Mouse (Mus musculus) cerebellum, adult 9-10 months (tissue): ENCODE measurements at regions not wholly inside any gene's neighbourhood (a gene's known extent, or its start where the extent isn't known, plus 50 kb on each side); places are given as distances from the start of the nearest gene placed in this dataset.

Experiments
- DNase-seq: peaks from one replicate; pipeline ENCODE4 v3.0.0; 2022

DNA sequence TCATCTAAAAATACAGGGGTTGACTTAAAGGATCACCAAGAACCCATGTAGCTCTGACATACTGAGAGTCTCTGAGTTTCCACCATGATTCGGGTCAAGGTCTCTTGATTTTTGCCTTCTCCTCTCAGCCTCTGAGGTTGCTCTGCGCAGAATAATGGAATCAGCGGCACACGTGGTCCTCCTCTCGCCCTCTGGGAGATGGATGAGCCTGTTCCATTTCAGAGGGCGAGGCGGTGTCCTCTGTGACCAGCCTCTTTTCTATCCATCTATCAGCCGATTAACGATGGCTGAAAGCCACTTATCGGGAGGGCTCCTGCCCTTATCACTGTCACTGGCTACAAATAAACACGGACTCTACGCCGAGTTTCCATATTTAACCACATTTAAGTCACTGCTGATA lies 124.6 kb upstream of the Pax6 start:
- no peak for DNase-seq

DNA sequence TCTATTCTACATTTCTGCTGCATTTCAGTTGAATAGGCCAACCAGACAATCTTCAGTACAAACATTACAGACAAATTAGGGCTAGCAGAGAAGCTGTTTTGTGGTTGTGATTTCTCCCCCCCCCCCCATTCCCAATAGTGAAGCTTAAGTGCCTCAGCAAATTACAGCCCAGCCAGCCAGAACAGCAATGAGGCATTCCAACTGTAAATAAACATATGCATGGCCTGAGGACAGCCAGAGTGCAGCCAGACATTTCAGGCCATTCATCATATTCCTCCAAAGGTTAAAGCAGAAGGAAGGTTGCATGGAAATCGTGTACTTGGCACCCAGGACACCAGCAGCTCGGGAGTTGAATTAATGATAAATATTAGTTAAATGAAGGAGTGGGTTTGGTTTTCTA lies 116.6 kb upstream of the Pax6 start:
- DNase-seq = no peak

DNA sequence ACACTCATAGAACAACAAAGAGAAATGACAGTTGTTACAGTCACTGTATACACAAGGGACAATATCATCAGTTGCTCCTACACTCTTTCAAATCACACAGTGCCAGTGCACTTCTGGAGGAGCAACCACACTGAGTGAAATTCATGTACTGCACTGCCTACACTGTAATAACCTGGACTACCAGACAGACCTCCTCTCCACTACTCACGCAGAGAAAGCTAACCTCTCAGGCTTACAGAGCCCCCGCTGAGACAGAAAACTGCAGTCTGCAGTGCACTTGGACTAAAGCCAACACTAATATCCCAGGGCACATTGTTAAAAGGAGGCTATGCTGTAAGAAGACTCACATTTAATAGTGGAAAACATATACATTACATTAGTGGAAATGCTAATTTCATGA lies 81.9 kb upstream of the Pax6 start:
- DNase-seq = no peak

DNA sequence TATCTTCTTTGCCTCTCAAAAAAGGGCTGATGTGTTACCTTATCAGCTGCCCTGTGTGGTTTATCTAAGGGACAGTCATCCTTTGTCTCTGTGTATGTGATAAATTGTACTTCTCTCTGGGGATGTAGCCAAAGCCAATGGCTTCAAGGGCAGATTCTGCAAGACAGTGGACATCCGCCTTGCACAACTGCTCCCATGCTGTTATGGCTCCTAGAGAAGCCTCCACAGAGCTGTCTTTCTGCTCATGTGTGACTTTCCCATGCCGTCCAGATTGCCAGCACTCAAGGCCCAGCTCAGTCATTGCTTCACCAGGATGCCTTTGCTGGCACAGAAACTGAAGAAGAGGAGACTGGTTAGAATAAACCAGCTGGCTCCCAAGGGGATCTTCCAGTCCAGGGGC lies 74.6 kb upstream of the Pax6 start:
- DNase-seq = no peak

DNA sequence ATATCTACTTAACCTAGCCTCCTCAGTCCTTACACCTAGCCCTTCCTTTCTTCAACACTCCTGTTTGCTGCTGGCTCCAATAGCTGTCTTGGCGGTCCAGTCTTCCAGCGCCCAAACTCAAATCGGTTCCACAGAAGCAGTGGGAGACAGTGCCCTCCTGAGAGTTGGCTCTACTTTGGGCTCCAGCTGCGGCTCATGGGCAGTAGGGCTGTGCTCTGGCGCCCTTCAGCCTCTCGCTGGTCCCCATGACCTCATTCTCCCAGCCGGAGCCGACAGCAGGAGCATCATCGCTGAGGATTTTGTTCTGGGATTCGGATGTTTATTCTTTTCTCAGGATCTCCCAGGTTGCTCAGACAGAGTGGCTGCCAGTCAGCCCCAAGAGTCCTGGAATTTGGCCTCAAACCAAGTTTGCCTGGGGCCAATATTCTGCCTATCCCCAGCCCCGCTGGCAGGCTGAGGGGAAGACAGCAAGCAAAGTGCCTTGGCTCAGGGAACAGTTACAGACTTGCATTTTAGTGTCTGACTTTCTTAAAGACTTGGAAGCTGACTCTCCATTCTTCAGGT lies 64.1 kb upstream of the Pax6 start:
- DNase-seq = peak; percentile 54

DNA sequence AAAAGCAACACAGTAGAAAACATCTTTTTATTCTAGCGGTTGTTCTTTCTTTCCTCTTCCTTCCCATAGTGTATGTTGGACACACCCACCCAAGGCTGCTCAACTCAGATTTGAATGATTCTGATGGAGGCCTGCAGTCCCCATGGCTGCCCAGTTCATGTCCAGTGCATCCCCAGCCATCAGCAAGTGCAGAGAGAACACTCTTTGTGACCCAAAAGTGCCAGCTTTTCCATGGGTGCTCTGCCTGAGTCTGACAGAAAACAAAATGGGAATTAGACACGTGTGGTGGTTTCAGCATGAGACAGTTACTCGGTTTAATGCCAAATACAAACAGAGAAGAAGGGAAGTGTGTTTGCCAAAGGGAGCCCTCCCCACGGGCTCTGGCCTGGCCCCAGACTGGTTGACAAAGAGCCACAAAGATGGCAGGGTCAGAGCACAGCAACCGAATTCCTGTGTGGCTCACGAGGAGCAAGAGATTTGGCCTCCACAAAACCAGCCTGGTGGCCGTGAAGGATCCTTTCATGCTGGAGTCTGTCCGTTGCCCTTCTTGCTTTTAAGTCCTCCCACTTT lies 60.6 kb upstream of the Pax6 start:
- peak; percentile 69 for DNase-seq

DNA sequence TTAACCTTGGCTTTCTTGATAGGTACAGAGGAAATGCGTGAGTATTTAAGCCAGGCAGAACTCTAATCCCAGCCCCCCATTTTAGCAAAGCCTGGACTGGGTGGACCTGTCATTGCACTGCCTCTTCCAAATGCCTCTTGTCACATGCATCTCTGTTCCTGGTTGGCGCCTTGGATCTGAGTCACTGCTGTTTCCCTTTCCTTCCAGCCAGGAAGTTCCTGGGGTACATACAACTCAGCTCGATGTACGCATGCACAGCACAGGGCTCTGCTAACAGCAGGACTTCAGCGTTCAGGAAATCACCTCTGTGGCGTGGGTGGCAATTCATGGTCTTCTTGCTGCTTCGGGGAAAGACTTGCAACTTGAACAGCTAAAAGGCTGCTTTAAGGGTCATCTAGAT lies 59.9 kb upstream of the Pax6 start:
- DNase-seq = peak; percentile 18

DNA sequence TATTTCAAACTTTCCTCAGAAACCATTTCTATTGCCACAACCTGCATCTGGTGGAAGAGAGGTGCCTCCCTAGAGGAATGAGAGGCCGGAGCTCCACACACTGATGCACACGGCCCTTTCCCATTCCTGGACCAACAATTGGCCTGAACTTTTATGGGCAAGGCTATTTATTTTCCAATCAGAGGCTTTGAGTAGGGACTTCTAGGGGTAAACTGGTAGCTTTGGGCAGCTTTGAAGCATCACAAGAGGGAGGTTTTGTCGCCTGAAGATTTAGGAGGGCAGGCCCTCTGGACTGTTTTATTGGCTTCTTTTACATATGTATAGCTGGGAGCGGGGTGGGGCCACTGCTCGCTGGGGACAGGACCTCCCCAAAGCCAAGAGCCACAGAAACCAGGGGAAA lies 57.7 kb upstream of the Pax6 start:
- DNase-seq = no peak

DNA sequence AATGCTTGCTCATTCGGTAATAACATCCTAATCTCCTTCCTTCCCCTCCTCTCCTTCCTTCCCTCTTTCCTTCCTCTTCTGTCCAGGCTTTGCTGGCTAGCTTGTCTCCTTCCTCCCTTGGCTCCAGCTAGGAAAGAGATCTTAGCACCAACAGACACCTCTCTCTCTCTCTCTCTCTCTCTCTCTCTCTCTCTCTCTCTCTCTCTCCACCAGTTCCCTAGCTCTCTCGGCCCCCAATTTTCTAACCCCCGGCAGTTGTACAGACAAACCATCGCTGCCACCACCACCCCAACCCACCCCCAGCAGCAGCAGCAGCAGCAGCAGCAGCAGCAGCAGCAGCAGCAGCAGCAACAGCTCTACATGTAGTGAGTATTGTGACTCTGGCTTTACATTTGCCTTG lies 57.0 kb upstream of the Pax6 start:
- no peak for DNase-seq

DNA sequence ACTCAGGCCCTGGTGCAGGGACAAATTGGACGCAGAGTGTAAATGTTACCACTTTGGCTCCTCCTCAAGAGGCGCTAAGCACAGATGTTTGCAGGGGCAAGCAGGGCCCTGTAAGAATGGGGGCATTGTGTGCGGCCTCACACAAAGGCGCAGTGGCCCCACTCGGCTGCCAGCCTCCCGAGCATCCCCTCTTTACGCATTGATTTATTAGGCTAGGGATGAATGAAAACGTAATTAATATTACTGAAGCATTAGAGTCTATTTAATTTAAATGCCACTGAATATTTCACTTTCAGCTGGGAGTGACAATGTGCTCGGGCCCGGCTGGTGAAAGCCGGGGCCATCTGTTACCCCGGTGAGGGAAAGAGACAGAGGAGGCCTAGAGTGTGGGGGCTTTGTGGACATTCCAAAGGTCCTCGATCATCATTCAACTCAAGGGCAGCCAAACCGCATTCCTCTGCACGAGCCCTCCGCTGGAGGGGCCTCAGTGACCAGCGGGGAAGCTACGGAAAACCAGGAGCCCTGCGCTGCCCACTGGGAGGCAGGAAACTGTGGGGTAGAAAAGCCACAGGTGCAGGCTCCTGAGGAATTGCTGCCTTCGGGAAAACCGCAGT lies 56.5 kb upstream of the Pax6 start:
- no peak for DNase-seq

DNA sequence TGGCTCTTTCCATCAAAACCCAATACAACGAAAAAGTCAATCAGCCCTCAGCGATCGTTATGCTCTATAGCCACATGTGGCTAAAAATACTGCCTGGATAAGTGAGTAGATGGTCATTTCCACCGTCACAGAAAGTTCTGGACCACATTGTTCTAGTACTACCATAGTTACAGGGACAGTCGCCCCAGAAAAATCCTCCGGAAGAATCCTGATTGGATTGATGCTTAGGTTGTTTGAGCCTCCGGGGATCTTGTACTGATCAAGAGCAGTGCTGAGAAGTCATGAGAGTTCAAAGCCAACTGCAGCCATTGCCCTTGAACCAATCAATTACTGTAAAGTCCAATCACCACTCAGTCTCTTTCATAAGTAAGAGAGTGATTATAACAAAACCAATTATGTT lies 56.0 kb upstream of the Pax6 start:
- no peak for DNase-seq

DNA sequence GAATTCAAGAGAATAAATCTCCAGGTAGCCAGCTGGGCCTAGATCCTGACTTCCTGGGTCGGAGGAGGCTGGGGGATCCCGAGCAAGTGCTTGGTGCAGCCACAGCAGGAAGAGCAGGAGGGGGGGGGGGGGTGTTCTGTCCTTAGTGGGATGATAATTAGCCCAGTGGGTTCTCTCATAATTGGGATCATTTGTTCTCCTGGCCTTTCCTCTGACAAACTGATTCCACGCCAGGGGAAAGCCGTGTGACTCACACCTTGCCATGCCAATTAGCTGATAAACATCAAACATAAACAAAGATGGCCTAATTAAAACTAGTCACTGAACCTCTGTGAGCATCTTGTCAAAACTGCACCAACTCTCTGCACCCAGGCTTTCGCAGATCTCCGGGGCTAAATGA lies 55.5 kb upstream of the Pax6 start:
- DNase-seq = no peak

DNA sequence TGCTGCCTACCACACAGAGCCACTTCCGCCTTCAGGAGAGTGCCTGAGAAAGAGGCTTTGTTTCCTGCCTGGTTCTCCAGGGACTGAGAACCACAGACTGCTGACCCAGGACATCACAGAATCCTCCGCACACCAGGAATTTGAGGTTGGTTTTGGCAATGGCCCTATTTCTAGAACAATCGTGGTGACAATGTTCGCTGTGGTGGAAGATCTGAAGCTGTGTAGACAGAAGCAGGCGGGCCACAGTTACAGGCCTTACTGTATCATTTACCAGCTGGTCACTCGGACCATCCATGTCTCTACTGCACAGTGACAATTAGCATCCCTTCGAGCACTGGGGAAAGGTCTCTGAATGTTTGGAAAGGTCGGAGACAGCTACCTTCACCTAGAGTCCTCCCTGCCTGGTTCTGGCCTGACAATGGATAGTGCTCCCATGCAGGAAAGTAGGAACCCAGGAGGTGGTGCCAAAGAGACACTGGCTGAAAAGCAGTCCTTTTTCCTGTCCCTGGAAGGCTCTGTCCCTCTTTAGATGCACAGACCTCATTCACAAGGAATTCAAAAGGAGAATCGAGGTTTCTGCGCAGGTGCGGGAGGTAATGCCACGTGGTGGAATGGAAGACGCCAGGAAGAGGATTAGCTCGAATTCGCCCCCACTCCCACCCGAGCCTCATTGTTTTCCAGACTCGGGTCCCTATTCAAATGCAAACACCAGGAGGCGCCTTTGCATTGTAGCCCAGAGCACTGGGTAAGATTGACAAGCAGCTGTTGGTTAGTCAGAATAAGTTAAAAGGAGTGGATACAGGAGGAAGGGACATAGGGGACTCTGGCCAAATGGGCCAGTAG lies 52.6 kb upstream of the Pax6 start:
- DNase-seq = peak; percentile 67
